Mouse (Mus musculus) ES-E14 (cell line): ENCODE data around the gene Furin. TPM values are rescaled to one million over a fixed set of nuclear protein-coding genes. Genes with fewer than 3 reads are reported as not detected.

Experiments
- DNase-seq: peaks from one replicate; pipeline ENCODE4 v3.0.0-alpha.2; 2013; ENCODE audit warnings: low read depth, low spot score
- H3K27ac ChIP-seq: 2 replicates; pipeline ENCODE4 v1.5.1; 2012; ENCODE audit warnings: low read depth, mild to moderate bottlenecking, low read length, moderate library complexity, mixed read lengths; ENCODE audit not compliant: poor library complexity, insufficient read depth, severe bottlenecking
- H3K36me3 ChIP-seq: 2 replicates; pipeline ENCODE4 v1.6.1; 2012; ENCODE audit warnings: mild to moderate bottlenecking, low read length, moderate library complexity, mixed read lengths; ENCODE audit not compliant: control insufficient read depth, poor library complexity, insufficient read depth, severe bottlenecking
- H3K4me1 ChIP-seq, 2 experiments: fragments of 150-350 bp in 1 of 2; sonication (generic) in 1 of 2; 2 replicates each; pipeline ENCODE4 v1.6.1; 2012; ENCODE audit warnings: low read length in 2 of 2, mild to moderate bottlenecking in 1 of 2, mixed read lengths in 1 of 2; ENCODE audit not compliant: control insufficient read depth in 2 of 2, insufficient read depth in 2 of 2, poor library complexity in 1 of 2
- H3K4me3 ChIP-seq, 2 experiments: fragments of 150-350 bp in 1 of 2; sonication (generic) in 1 of 2; 2 replicates each; pipeline ENCODE4 v1.5.1; 2012; ENCODE audit warnings: low read length in 2 of 2, low read depth in 1 of 2, mild to moderate bottlenecking in 1 of 2, mixed read lengths in 1 of 2; ENCODE audit not compliant: insufficient read depth in 1 of 2, poor library complexity in 1 of 2, severe bottlenecking in 1 of 2
- H3K9ac ChIP-seq: 2 replicates; pipeline ENCODE4 v1.6.1; 2012; ENCODE audit warnings: low read depth, mild to moderate bottlenecking, low read length, mixed read lengths; ENCODE audit not compliant: poor library complexity, insufficient read depth, severe bottlenecking
- H3K9me3 ChIP-seq: fragments of 150-350 bp; sonication (generic); 2 replicates; pipeline ENCODE4 v1.6.1; 2012; ENCODE audit warnings: low read depth, mild to moderate bottlenecking, low read length; ENCODE audit not compliant: control insufficient read depth, insufficient read depth
- CHD2 ChIP-seq: IDR thresholded peaks from 2 replicates; pipeline ENCODE4 v1.6.1; 2014; ENCODE audit warnings: mild to moderate bottlenecking, low read depth, low read length, inconsistent platforms
- HCFC1 ChIP-seq: IDR thresholded peaks from 2 replicates; pipeline ENCODE4 v1.6.1; 2012; ENCODE audit warnings: low read length, inconsistent platforms, borderline replicate concordance; ENCODE audit not compliant: insufficient read depth
- MAFK ChIP-seq: IDR thresholded peaks from 2 replicates; pipeline ENCODE4 v1.6.1; 2014; ENCODE audit warnings: mild to moderate bottlenecking, low read depth, low read length, inconsistent platforms; ENCODE audit not compliant: insufficient read depth
- ZC3H11A ChIP-seq: IDR thresholded peaks from 2 replicates; pipeline ENCODE4 v1.6.1; 2012; ENCODE audit warnings: low read depth, mild to moderate bottlenecking, inconsistent platforms, low read length, borderline replicate concordance
- ZNF384 ChIP-seq: IDR thresholded peaks from 2 replicates; pipeline ENCODE4 v1.6.1; 2012; ENCODE audit warnings: low read depth, low read length, inconsistent platforms
- in situ Hi-C, 2 experiments: fragments of 600-800 bp; cut with MboI; formaldehyde crosslinking; loops; one replicate each; pipeline ENCODE4 v1.15.1; 2025; ENCODE audit warnings: low sequenced_read_pairs in 2 of 2, inconsistent platforms in 1 of 2; ENCODE audit not compliant: unreplicated experiment in 2 of 2
- total RNA-seq: library from RNA; depleted of rRNA; stranded (reverse); fragments of 300-350 nt; gene quantifications from 2 replicates; pipeline ENCODE4 v1.2.3, GENCODE M21; 2012

The Furin gene
- total RNA-seq, 1 experiment, result 17.7 TPM

GRCm38 (mm10) chr7:80382919-80383318 lies 22.3 kb downstream of the Furin start:
- H3K36me3 ChIP-seq, result no peaks in the 10 kb centered on the region
- H3K4me1 ChIP-seq, result peaks cover 0 to 18% of the 10 kb centered on the region in 2 experiments; a peak in 1 of 4 replicates
- in situ Hi-C loops, result loop anchor here (10.0 to 25.0 kb wide), 3 partner anchors 202 to 312 kb away; no protein-coding TSS in a partner anchor
- no peak overlapping the region for H3K4me3 ChIP-seq
- no peak for TF ChIP-seq CHD2
- TF ChIP-seq MAFK, result no peak
- no peak for TF ChIP-seq ZC3H11A
- TF ChIP-seq ZNF384, result no peak
- TF ChIP-seq HCFC1, result no peak
- no peak overlapping the region for H3K9ac ChIP-seq
- no peak overlapping the region for H3K27ac ChIP-seq
- H3K9me3 ChIP-seq, result no peaks in the 10 kb centered on the region
- DNase-seq, result no peak

DNA sequence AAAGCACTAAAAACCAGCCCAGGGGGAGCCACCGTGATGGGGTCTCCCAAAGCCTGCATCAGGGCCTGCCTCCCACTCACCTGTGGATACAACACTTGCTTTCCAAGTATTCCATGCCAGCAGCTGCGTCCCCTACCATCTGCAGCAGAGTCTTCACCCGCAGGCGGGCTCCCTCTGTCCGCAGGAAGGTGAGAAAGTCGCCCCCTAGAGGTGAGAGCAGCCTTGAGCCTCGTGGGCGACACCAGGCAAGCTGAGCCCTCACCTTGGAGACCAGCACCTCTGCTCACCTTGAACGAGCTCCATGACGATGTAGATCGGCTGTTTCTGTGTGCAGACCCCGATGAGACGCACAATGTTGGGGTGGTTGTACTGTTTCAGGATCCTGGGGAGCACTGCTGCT lies 25.7 kb downstream of the Furin start:
- Histone ChIP-seq H3K4me1 (peaks cover 0 to 12% of the 10 kb centered on the region in 2 experiments; a peak in 1 of 4 replicates), H3K9ac (no peak overlapping the region), H3K4me3 (no peak overlapping the region), H3K27ac (no peak overlapping the region), H3K9me3 (no peaks in the 10 kb centered on the region), H3K36me3 (no peaks in the 10 kb centered on the region)
- no peak for DNase-seq
- TF ChIP-seq HCFC1, result no peak
- TF ChIP-seq ZNF384, result no peak
- no peak for TF ChIP-seq CHD2
- no peak for TF ChIP-seq ZC3H11A
- no peak for TF ChIP-seq MAFK
- in situ Hi-C loops, result loop anchor here (5.0 to 25.0 kb wide), 2 partner anchors 208 to 237 kb away; no protein-coding TSS in a partner anchor

DNA sequence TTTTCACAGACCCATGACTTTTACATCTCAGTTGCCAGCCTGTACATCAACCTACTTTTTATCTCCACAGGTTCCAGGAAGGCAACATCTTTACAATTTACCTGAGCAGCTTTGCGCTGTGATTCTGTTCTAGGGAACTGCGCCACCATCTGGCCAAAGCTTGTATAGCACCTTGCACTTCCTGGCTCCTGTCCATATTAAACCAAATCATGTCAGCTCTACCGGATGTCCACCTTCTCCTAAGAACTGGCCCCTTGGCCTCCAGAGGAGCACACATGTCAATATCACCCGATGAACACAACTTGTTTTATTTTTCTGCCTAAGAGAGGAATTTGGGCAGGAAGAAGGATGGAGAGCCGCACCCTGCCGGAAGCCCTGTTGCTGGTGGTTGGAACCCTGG lies 27.8 kb downstream of the Furin start:
- Histone ChIP-seq H3K36me3 (no peaks in the 10 kb centered on the region), H3K4me3 (no peak overlapping the region), H3K27ac (no peak overlapping the region), H3K9me3 (no peaks in the 10 kb centered on the region), H3K9ac (no peak overlapping the region), H3K4me1 (peaks cover 0 to 9% of the 10 kb centered on the region in 2 experiments; a peak in 1 of 4 replicates)
- in situ Hi-C loops, result loop anchor here (5.0 to 25.0 kb wide), 2 partner anchors 210 to 235 kb away; no protein-coding TSS in a partner anchor
- TF ChIP-seq CHD2, result no peak
- TF ChIP-seq ZC3H11A, result no peak
- TF ChIP-seq HCFC1, result no peak
- TF ChIP-seq ZNF384, result no peak
- TF ChIP-seq MAFK, result no peak
- peak; percentile 66 for DNase-seq

- no peak for TF ChIP-seq ZC3H11A
- no peak for TF ChIP-seq HCFC1
- no peak for TF ChIP-seq ZNF384
- TF ChIP-seq CHD2, result no peak
- TF ChIP-seq MAFK, result no peak
- H3K9me3 ChIP-seq, result no peaks in the 10 kb centered on the region
- no peaks in the 10 kb centered on the region for H3K36me3 ChIP-seq
- H3K9ac ChIP-seq, result no peak overlapping the region
- peaks cover 0 to 7% of the 10 kb centered on the region in 2 experiments; a peak in 1 of 4 replicates for H3K4me1 ChIP-seq
- in situ Hi-C loops, result loop anchor here (5.0 to 25.0 kb wide), 2 partner anchors 211 to 234 kb away; no protein-coding TSS in a partner anchor
- H3K4me3 ChIP-seq, result no peak overlapping the region
- no peak for DNase-seq
- H3K27ac ChIP-seq, result no peak overlapping the region
These were observed 29.0 kb downstream of the Furin start for GRCm38 (mm10) chr7:80376192-80376591.
